Mouse (Mus musculus) testis, adult 2 months (tissue): ENCODE measurements around the gene Nrcam. TPM values are rescaled to one million over a fixed set of nuclear protein-coding genes. Genes with fewer than 3 reads are reported as not detected.

Experiments used
- H3K27ac ChIP-seq: fragments of 200-500 bp; 2 replicates; pipeline ENCODE4 v1.5.1; 2012; ENCODE audit warnings: low read depth, low read length; ENCODE audit not compliant: control insufficient read depth, insufficient read depth
- H3K27me3 ChIP-seq: fragments of 200-500 bp; 2 replicates; pipeline ENCODE4 v1.6.1; 2012; ENCODE audit warnings: mild to moderate bottlenecking, low read length, moderate library complexity; ENCODE audit not compliant: control insufficient read depth, insufficient read depth
- H3K36me3 ChIP-seq: fragments of 200-500 bp; 2 replicates; pipeline ENCODE4 v1.6.1; 2012; ENCODE audit warnings: mild to moderate bottlenecking, low read length; ENCODE audit not compliant: control insufficient read depth, insufficient read depth
- H3K4me1 ChIP-seq: fragments of 200-500 bp; 2 replicates; pipeline ENCODE4 v1.6.1; 2012; ENCODE audit warnings: low read length; ENCODE audit not compliant: control insufficient read depth, insufficient read depth
- H3K4me3 ChIP-seq: fragments of 200-500 bp; 2 replicates; pipeline ENCODE4 v1.5.1; 2012; ENCODE audit warnings: low read depth, mild to moderate bottlenecking, low read length, moderate library complexity, mixed read lengths; ENCODE audit not compliant: control insufficient read depth
- CTCF ChIP-seq: fragments of 200-500 bp; IDR thresholded peaks from 2 replicates; pipeline ENCODE4 v1.5.1; 2012; ENCODE audit warnings: low read depth, mild to moderate bottlenecking, inconsistent platforms, low read length, moderate library complexity; ENCODE audit not compliant: control insufficient read depth, insufficient read depth, insufficient replicate concordance
- POLR2A ChIP-seq: fragments of 200-500 bp; IDR thresholded peaks from 2 replicates; pipeline ENCODE4 v1.6.1; 2012; ENCODE audit warnings: low read depth, mild to moderate bottlenecking, inconsistent platforms, low read length, moderate library complexity; ENCODE audit not compliant: control insufficient read depth
- polyA plus RNA-seq: library from polyadenylated mRNA; depleted of rRNA; stranded (reverse); fragments of >200 nt; gene quantifications from 2 replicates; pipeline ENCODE4 v1.2.3, GENCODE M21; 2012

The Nrcam gene
- polyA plus RNA-seq, 1 experiment: 0.94 TPM

- no peaks in the 10 kb centered on the region for H3K27me3 ChIP-seq
These were observed 104.0 kb downstream of the Nrcam start for GRCm38 (mm10) chr12:44432727-44433126.

GRCm38 (mm10) chr12:44437046-44437827 is 108.6 kb downstream of the Nrcam start:
- H3K27me3 ChIP-seq: no peaks in the 10 kb centered on the region
- H3K27ac ChIP-seq: no peak overlapping the region
- TF ChIP-seq POLR2A: no peak
- no peak for TF ChIP-seq CTCF
- H3K4me1 ChIP-seq: no peaks in the 10 kb centered on the region
- H3K4me3 ChIP-seq: no peak overlapping the region
- H3K36me3 ChIP-seq: no peaks in the 10 kb centered on the region

More at GRCm38 (mm10) chr12:44432727-44433126, 104.0 kb downstream of the Nrcam start:
- TF ChIP-seq CTCF (no peak), POLR2A (no peak)
- Histone ChIP-seq H3K4me1 (no peaks in the 10 kb centered on the region), H3K4me3 (no peak overlapping the region), H3K36me3 (no peaks in the 10 kb centered on the region), H3K27ac (no peak overlapping the region)

GRCm38 (mm10) chr12:44438884-44439283 is 110.2 kb downstream of the Nrcam start:
- H3K4me3 ChIP-seq: no peak overlapping the region
- H3K27ac ChIP-seq: no peak overlapping the region
- TF ChIP-seq POLR2A: no peak

GRCm38 (mm10) chr12:44440230-44440629 is 111.5 kb downstream of the Nrcam start:
- TF ChIP-seq CTCF (no peak), POLR2A (no peak)
- Histone ChIP-seq H3K4me3 (no peak overlapping the region), H3K27ac (no peak overlapping the region), H3K36me3 (no peaks in the 10 kb centered on the region), H3K4me1 (no peaks in the 10 kb centered on the region), H3K27me3 (no peaks in the 10 kb centered on the region)

More at GRCm38 (mm10) chr12:44438884-44439283, 110.2 kb downstream of the Nrcam start:
- Histone ChIP-seq H3K27me3 (no peaks in the 10 kb centered on the region), H3K4me1 (no peaks in the 10 kb centered on the region), H3K36me3 (no peaks in the 10 kb centered on the region)

- H3K36me3 ChIP-seq: no peaks in the 10 kb centered on the region
- no peaks in the 10 kb centered on the region for H3K27me3 ChIP-seq
- H3K4me3 ChIP-seq: no peak overlapping the region
- H3K4me1 ChIP-seq: no peaks in the 10 kb centered on the region
- H3K27ac ChIP-seq: no peak overlapping the region
- no peak for TF ChIP-seq POLR2A
- TF ChIP-seq CTCF: no peak
These were observed 122.2 kb downstream of the Nrcam start for GRCm38 (mm10) chr12:44450930-44451329.

GRCm38 (mm10) chr12:44451742-44452141 is 123.1 kb downstream of the Nrcam start:
- H3K4me1 ChIP-seq: no peaks in the 10 kb centered on the region
- H3K4me3 ChIP-seq: no peak overlapping the region
- no peaks in the 10 kb centered on the region for H3K36me3 ChIP-seq
- TF ChIP-seq POLR2A (no peak), CTCF (no peak)
- no peak overlapping the region for H3K27ac ChIP-seq
- H3K27me3 ChIP-seq: no peaks in the 10 kb centered on the region

GRCm38 (mm10) chr12:44453791-44454190 is 125.1 kb downstream of the Nrcam start:
- Histone ChIP-seq H3K27ac (no peak overlapping the region), H3K36me3 (no peaks in the 10 kb centered on the region), H3K27me3 (no peaks in the 10 kb centered on the region), H3K4me3 (no peak overlapping the region), H3K4me1 (no peaks in the 10 kb centered on the region)
- TF ChIP-seq POLR2A: no peak
- no peak for TF ChIP-seq CTCF

- Histone ChIP-seq H3K27me3 (no peaks in the 10 kb centered on the region), H3K4me3 (no peak overlapping the region)
These were observed 129.3 kb downstream of the Nrcam start for GRCm38 (mm10) chr12:44457961-44458360.

More at GRCm38 (mm10) chr12:44457961-44458360, 129.3 kb downstream of the Nrcam start:
- Histone ChIP-seq H3K36me3 (no peaks in the 10 kb centered on the region), H3K27ac (no peak overlapping the region), H3K4me1 (no peaks in the 10 kb centered on the region)
- TF ChIP-seq POLR2A: no peak
- no peak for TF ChIP-seq CTCF
